Mouse (Mus musculus) kidney, adult 2 months (tissue): ENCODE results near the gene Shank3. TPM values are rescaled to one million over a fixed set of nuclear protein-coding genes. Genes with fewer than 3 reads are reported as not detected.

ENCODE experiments used
- DNase-seq: peaks from one replicate; pipeline ENCODE4 v3.0.0; 2021
- H3K27ac ChIP-seq: fragments of 200-500 bp; 2 replicates; pipeline ENCODE4 v1.5.1; 2012; ENCODE audit warnings: low read depth, low read length, control low read depth, inconsistent platforms; ENCODE audit not compliant: insufficient read depth
- H3K27me3 ChIP-seq: fragments of 200-500 bp; replicated peaks from 2 replicates; pipeline ENCODE4 v1.6.1; 2012; ENCODE audit warnings: mild to moderate bottlenecking, moderate library complexity, low read length, inconsistent platforms; ENCODE audit not compliant: control insufficient read depth, insufficient read depth
- H3K36me3 ChIP-seq: fragments of 200-500 bp; 2 replicates; pipeline ENCODE4 v1.6.1; 2012; ENCODE audit warnings: mild to moderate bottlenecking, moderate library complexity, low read length, inconsistent platforms; ENCODE audit not compliant: control insufficient read depth, insufficient read depth
- H3K4me1 ChIP-seq: fragments of 200-500 bp; 2 replicates; pipeline ENCODE4 v1.6.1; 2011; ENCODE audit warnings: low read length; ENCODE audit not compliant: control insufficient read depth, insufficient read depth
- H3K4me3 ChIP-seq: fragments of 200-500 bp; 2 replicates; pipeline ENCODE4 v1.5.1; 2011; ENCODE audit warnings: mild to moderate bottlenecking, low read depth, low read length, control low read depth; ENCODE audit not compliant: insufficient read depth
- CTCF ChIP-seq: fragments of 200-500 bp; conservative IDR thresholded peaks from 2 replicates; pipeline ENCODE4 v1.5.1; 2011; ENCODE audit warnings: low read depth, mild to moderate bottlenecking, control low read depth, low read length, moderate library complexity, mixed read lengths; ENCODE audit not compliant: insufficient read depth, insufficient read length
- POLR2A ChIP-seq: fragments of 200-500 bp; IDR thresholded peaks from one replicate; pipeline ENCODE4 v1.6.1; 2011; ENCODE audit warnings: low read depth, low read length, control low read depth
- WGBS: fragments of 180-500 bp; shearing (Covaris S2); methylation state at CpG from one replicate; pipeline ENCODE4 v1.1.7; 2018; 5-methylcytosine and 5-hydroxymethylcytosine counted together
- polyA plus RNA-seq: library from polyadenylated mRNA; depleted of rRNA; stranded (reverse); fragments of >200 nt; gene quantifications from 2 replicates; pipeline ENCODE4 v1.2.3, GENCODE M21; 2012

Gene Shank3
- polyA plus RNA-seq, 1 experiment, result 18.0 TPM

GRCm38 (mm10) chr15:89496841-89497240 lies 2.6 kb upstream of the Shank3 start:
- Histone ChIP-seq H3K27ac (peak overlapping the region; percentile 78), H3K27me3 (no peaks in the 10 kb centered on the region; the same call in none of the 2 replicates), H3K4me3 (no peak overlapping the region), H3K4me1 (no peaks in the 10 kb centered on the region), H3K36me3 (no peaks in the 10 kb centered on the region)
- no peak for TF ChIP-seq CTCF
- TF ChIP-seq POLR2A, result no peak
- 57% methylated on average over 2 of the region's 2 CpGs for WGBS
- no peak for DNase-seq

GRCm38 (mm10) chr15:89497391-89498048 lies 1.9 kb upstream of the Shank3 start:
- Histone ChIP-seq H3K4me3 (peak overlapping the region; percentile 60), H3K27ac (peak overlapping the region; percentile 78), H3K27me3 (no peaks in the 10 kb centered on the region; the same call in none of the 2 replicates), H3K36me3 (no peaks in the 10 kb centered on the region), H3K4me1 (no peaks in the 10 kb centered on the region)
- TF ChIP-seq POLR2A, result peak; percentile 34
- TF ChIP-seq CTCF, result no peak
- 23% methylated on average over 4 of the region's 4 CpGs for WGBS
- peak; percentile 91 for DNase-seq

GRCm38 (mm10) chr15:89498049-89498960 lies 1.1 kb upstream of the Shank3 start:
- WGBS, result 6% methylated on average over 41 of the region's 41 CpGs
- TF ChIP-seq CTCF, result no peak
- TF ChIP-seq POLR2A, result no peak
- Histone ChIP-seq H3K4me3 (peak overlapping the region; percentile 60), H3K27ac (peak overlapping the region; percentile 68), H3K4me1 (no peaks in the 10 kb centered on the region), H3K36me3 (no peaks in the 10 kb centered on the region), H3K27me3 (no peaks in the 10 kb centered on the region; the same call in none of the 2 replicates)
- DNase-seq, result peak; percentile 45

- WGBS, result 2% methylated on average over 55 of the region's 60 CpGs
- no peak for DNase-seq
Measured at GRCm38 (mm10) chr15:89499784-89500220, 379 bp downstream of the Shank3 start.

GRCm38 (mm10) chr15:89500221-89500791 lies 883 bp downstream of the Shank3 start:
- Histone ChIP-seq H3K27me3 (no peaks in the 10 kb centered on the region; the same call in none of the 2 replicates), H3K4me1 (no peaks in the 10 kb centered on the region), H3K4me3 (peak overlapping the region; percentile 59), H3K27ac (no peak overlapping the region), H3K36me3 (no peaks in the 10 kb centered on the region)
- DNase-seq, result no peak
- TF ChIP-seq CTCF, result no peak
- no peak for TF ChIP-seq POLR2A
- 6% methylated on average over 35 of the region's 35 CpGs for WGBS

More at GRCm38 (mm10) chr15:89499784-89500220, 379 bp downstream of the Shank3 start:
- H3K4me3 ChIP-seq, result peak overlapping the region; percentile 59
- H3K36me3 ChIP-seq, result no peaks in the 10 kb centered on the region
- H3K27me3 ChIP-seq, result no peaks in the 10 kb centered on the region; the same call in none of the 2 replicates
- H3K4me1 ChIP-seq, result no peaks in the 10 kb centered on the region
- no peak overlapping the region for H3K27ac ChIP-seq
- TF ChIP-seq POLR2A (no peak), CTCF (no peak)

- no peak for TF ChIP-seq CTCF
- TF ChIP-seq POLR2A, result no peak
- Histone ChIP-seq H3K27me3 (no peaks in the 10 kb centered on the region; the same call in none of the 2 replicates), H3K36me3 (no peaks in the 10 kb centered on the region), H3K27ac (no peak overlapping the region), H3K4me3 (no peak overlapping the region), H3K4me1 (no peaks in the 10 kb centered on the region)
- no peak for DNase-seq
- WGBS, result 86% methylated on average over 3 of the region's 3 CpGs
Measured at GRCm38 (mm10) chr15:89501321-89501720, 1.9 kb downstream of the Shank3 start.
